Comparison of ENCODE assay signal across 18 mouse cellular contexts in genomic region chr17:83874610-83875009, GRCm38 (mm10). TPM values are rescaled to one million over a fixed set of nuclear protein-coding genes. Genes with fewer than 3 reads are reported as not detected.
DNase-seq lines count a peak whose midpoint lies in the region; ATAC-seq and TF ChIP-seq lines count a peak whose summit lies in the region.
"Had no signal": no experiment of that assay in that cellular context is flagged by ENCODE, and none has a peak within 500 bp of the region (broad histone marks: within the 10 kb centered on the region; RNA-seq: fewer than 3 reads in every experiment).

No protein-coding gene starts in this region.

- DNase-seq in heart, postnatal 0 days (ENCODE audit: low spot score) = no peak
- DNase-seq in heart, postnatal 25 days (ENCODE audit: low spot score) = no peak
- DNase-seq in midbrain, embryonic 14.5 days = peak; percentile 23
- no peak for DNase-seq in midbrain, embryonic 10.5 days (ENCODE audit: low spot score)
- peak; percentile 98 for DNase-seq in R1 (ENCODE audit: low read depth, low spot score)
- peak; percentile 43 for DNase-seq in yolk sac, embryonic 10.5 days (ENCODE audit: low spot score)
- DNase-seq in embryo, embryonic 10.5 days (ENCODE audit: low spot score) = no peak
- DNase-seq: cerebellum, adult 18-20 months; heart, adult 2 months; kidney, postnatal 36 days; right cerebral cortex, postnatal 4 days; thymus, postnatal 14 days had no signal

- no peaks in the 10 kb centered on the region for H3K27me3 ChIP-seq in heart, postnatal 0 days (ENCODE audit: control insufficient read depth, insufficient read depth, low read length)
- H3K27me3 ChIP-seq in midbrain, embryonic 14.5 days (ENCODE audit: control insufficient read depth, insufficient read depth, low read length) = no peaks in the 10 kb centered on the region
- no peaks in the 10 kb centered on the region for H3K27me3 ChIP-seq in midbrain, embryonic 10.5 days (ENCODE audit: low read depth, poor library complexity, severe bottlenecking)
- H3K27me3 ChIP-seq: embryonic facial prominence, embryonic 15.5 days; forebrain, embryonic 13.5 days; liver, embryonic 15.5 days; neural tube, embryonic 12.5 days had no signal

- no peak overlapping the region for H3K27ac ChIP-seq in heart, postnatal 0 days (ENCODE audit: low read depth)
- no peak overlapping the region for H3K27ac ChIP-seq in midbrain, embryonic 14.5 days (replicated peaks; ENCODE audit: low read depth, low read length)
- H3K27ac ChIP-seq in midbrain, embryonic 10.5 days (replicated peaks) = no peak overlapping the region
- H3K27ac ChIP-seq: forebrain, embryonic 13.5 days; heart, adult 2 months; hindbrain, embryonic 14.5 days; liver, embryonic 15.5 days; neural tube, embryonic 12.5 days had no signal

- WGBS in heart, postnatal 0 days = 72% methylated on average over 8 of the region's 8 CpGs
- 72% methylated on average over 8 of the region's 8 CpGs for WGBS in midbrain, embryonic 14.5 days
- WGBS in midbrain, embryonic 10.5 days = 79% methylated on average over 8 of the region's 8 CpGs

- peak; percentile 22; the same call in 1 of the 2 replicates for ATAC-seq in heart, postnatal 0 days (ENCODE audit: insufficient read depth, low read depth)
- no peak for ATAC-seq in midbrain, embryonic 14.5 days (ENCODE audit: low FRiP score, low TSS enrichment)
- ATAC-seq: forebrain, embryonic 13.5 days had no signal

- no peak for TF ChIP-seq EP300 in heart, postnatal 0 days (IDR thresholded peaks at IDR 0.05; ENCODE audit: low read depth)

- H3K4me2 ChIP-seq in heart, postnatal 0 days (ENCODE audit: low read depth, low read length) = no peak overlapping the region
- H3K4me2 ChIP-seq in midbrain, embryonic 14.5 days (ENCODE audit: low read length) = no peak overlapping the region
- H3K4me2 ChIP-seq: embryonic facial prominence, embryonic 15.5 days; forebrain, embryonic 13.5 days; hindbrain, embryonic 14.5 days; liver, embryonic 15.5 days; neural tube, embryonic 12.5 days had no signal

- TF ChIP-seq CTCF in heart, postnatal 0 days (IDR thresholded peaks at IDR 0.05; ENCODE audit: low read depth) = no peak

- H3K4me3 ChIP-seq in heart, postnatal 0 days (ENCODE audit: low read depth, low read length) = no peak overlapping the region
- H3K4me3 ChIP-seq in midbrain, embryonic 14.5 days (replicated peaks; ENCODE audit: low read depth, low read length) = no peak overlapping the region
- no peak overlapping the region for H3K4me3 ChIP-seq in midbrain, embryonic 10.5 days
- H3K4me3 ChIP-seq: embryonic facial prominence, embryonic 15.5 days; forebrain, embryonic 13.5 days; heart, adult 2 months; liver, embryonic 15.5 days; neural tube, embryonic 12.5 days had no signal

- no peak overlapping the region for H3K9ac ChIP-seq in heart, postnatal 0 days (replicated peaks; ENCODE audit: low read depth, low read length)
- no peak overlapping the region for H3K9ac ChIP-seq in midbrain, embryonic 14.5 days (replicated peaks; ENCODE audit: low read length)
- H3K9ac ChIP-seq: embryonic facial prominence, embryonic 15.5 days; forebrain, embryonic 13.5 days; hindbrain, embryonic 14.5 days; liver, embryonic 15.5 days; neural tube, embryonic 12.5 days had no signal

- intact Hi-C loops in heart, postnatal 25 days (cut with DNase I) = loop anchor here (5.0 to 10.0 kb wide), 2 partner anchors 513 to 610 kb away; no protein-coding TSS in a partner anchor

- H3K4me1 ChIP-seq in heart, postnatal 0 days (ENCODE audit: control insufficient read depth, insufficient read depth) = no peaks in the 10 kb centered on the region
- no peaks in the 10 kb centered on the region for H3K4me1 ChIP-seq in midbrain, embryonic 14.5 days (ENCODE audit: control insufficient read depth, insufficient read depth, low read length)
- peaks cover 9% of the 10 kb centered on the region for H3K4me1 ChIP-seq in midbrain, embryonic 10.5 days
- H3K4me1 ChIP-seq: liver, embryonic 15.5 days; neural tube, embryonic 12.5 days had no signal

- no peaks in the 10 kb centered on the region for H3K36me3 ChIP-seq in heart, postnatal 0 days (replicated peaks; ENCODE audit: control insufficient read depth, insufficient read depth, low read length)
- no peaks in the 10 kb centered on the region for H3K36me3 ChIP-seq in midbrain, embryonic 14.5 days (ENCODE audit: control insufficient read depth, insufficient read depth, low read length)
- H3K36me3 ChIP-seq in midbrain, embryonic 10.5 days = no peaks in the 10 kb centered on the region
- H3K36me3 ChIP-seq: embryonic facial prominence, embryonic 15.5 days; liver, embryonic 15.5 days; neural tube, embryonic 12.5 days had no signal

- no peaks in the 10 kb centered on the region for H3K9me3 ChIP-seq in heart, postnatal 0 days (replicated peaks; ENCODE audit: control insufficient read depth, low read length)
- H3K9me3 ChIP-seq in midbrain, embryonic 14.5 days (ENCODE audit: control insufficient read depth, low read length) = no peaks in the 10 kb centered on the region
- peaks cover 9% of the 10 kb centered on the region for H3K9me3 ChIP-seq in midbrain, embryonic 10.5 days (replicated peaks)
- H3K9me3 ChIP-seq: embryonic facial prominence, embryonic 15.5 days; liver, embryonic 15.5 days; neural tube, embryonic 12.5 days had no signal

RNA-seq across cellular contexts. Expression of gene Haao, which starts 26.8 kb away (rescaled TPM):
- not detected in 2 replicates for total RNA-seq in heart, postnatal 0 days (2014; rRNA removed; ENCODE audit: low replicate concordance)
- polyA plus RNA-seq in heart, postnatal 0 days (2015; fragmentation: Nextera tagmentation; extraction: Ambion mirVana) = 0.08 and 0.26 TPM in 2 replicates
- total RNA-seq in heart, postnatal 25 days (2021) = under 1 TPM in 1 of 2 experiments, not detected in 1; 0.13 TPM
- polyA plus RNA-seq in midbrain, embryonic 14.5 days (2014; fragmentation: Nextera tagmentation; extraction: Ambion mirVana) = 0.20 TPM in 1 of 2 replicates, not detected in the other
- 0.11 and 0.27 TPM in 2 replicates for polyA plus RNA-seq in midbrain, embryonic 10.5 days (2016; fragmentation: Nextera tagmentation; extraction: Ambion mirVana)
- total RNA-seq: layer of hippocampus, postnatal 25 days had no signal
- polyA plus RNA-seq: forebrain, embryonic 13.5 days; hindbrain, embryonic 14.5 days; neural tube, embryonic 12.5 days had no signal

Comparison
In these comparisons a context has a peak if more than half of its experiments do, and no peak if none do; other contexts are left out.
1. DNase-seq: peak in midbrain, embryonic 14.5 days (single experiment), R1 (single experiment) and yolk sac, embryonic 10.5 days (single experiment); none in heart, postnatal 0 days (single experiment), heart, postnatal 25 days (single experiment), midbrain, embryonic 10.5 days (single experiment) and embryo, embryonic 10.5 days (single experiment).